Mouse (Mus musculus): ENCODE data around the gene Acss1.

GRCm38 (mm10) chr2:150668956-150669355 is 656 bp upstream of the Acss1 start:
- TF ChIP-seq CTCF (IDR thresholded peaks at IDR 0.05) (no peak), POLR2A (IDR thresholded peaks at IDR 0.05; ENCODE audit: insufficient read depth, low read depth, low read length) (no peak), EP300 (IDR thresholded peaks at IDR 0.05; ENCODE audit: insufficient read depth, low read depth, low read length) (no peak)
